Mouse (Mus musculus): ENCODE measurements around the gene Prim2.

GRCm38 (mm10) chr1:33672514-33672913, 2.9 kb upstream of the Prim2 start:
- TF ChIP-seq CTCF (IDR thresholded peaks at IDR 0.05; ENCODE audit: control insufficient read depth, insufficient read depth, insufficient read length) = peak; percentile 2
- no peak for TF ChIP-seq USF1 (IDR thresholded peaks at IDR 0.05; ENCODE audit: low read depth)
- no peak for TF ChIP-seq MYOD1 (IDR thresholded peaks at IDR 0.05; ENCODE audit: control insufficient read depth, insufficient read length, low read depth)
- TF ChIP-seq MAX (IDR thresholded peaks at IDR 0.05) = no peak
- TF ChIP-seq MYOG (IDR thresholded peaks at IDR 0.05; ENCODE audit: control insufficient read depth, extremely low read depth, insufficient read length) = no peak
- TF ChIP-seq CEBPB (IDR thresholded peaks at IDR 0.05; ENCODE audit: low read depth) = no peak

Measured in C2C12 (cell line).